Mouse (Mus musculus) heart, postnatal 0 days (tissue): ENCODE measurements around the gene Rnf8.

Experiments used
- CTCF ChIP-seq: IDR thresholded peaks from 2 replicates; pipeline ENCODE4 v1.5.1; 2016; ENCODE audit warnings: antibody characterized with exemption, control low read depth, low read depth
- EP300 ChIP-seq: IDR thresholded peaks from 2 replicates; pipeline ENCODE4 v1.6.1; 2016; ENCODE audit warnings: antibody characterized with exemption, low read depth

GRCm38 (mm10) chr17:29601391-29601790 lies 13.2 kb upstream of the Rnf8 start:
- TF ChIP-seq CTCF (no peak), EP300 (no peak)
